Mouse (Mus musculus) stomach, postnatal 0 days (tissue): ENCODE data around the gene Zdhhc24.

Experiments used
- CTCF ChIP-seq: IDR thresholded peaks from 2 replicates; pipeline ENCODE4 v1.5.1; 2016; ENCODE audit warnings: antibody characterized with exemption, low read depth, mild to moderate bottlenecking, moderate library complexity
- EP300 ChIP-seq: optimal IDR thresholded peaks from 2 replicates; pipeline ENCODE3; 2016; ENCODE audit warnings: antibody characterized with exemption

GRCm38 (mm10) chr19:4845846-4846245 lies 32.6 kb upstream of the Zdhhc24 start:
- TF ChIP-seq CTCF (no peak), EP300 (no peak)
